Mouse (Mus musculus) midbrain, embryonic 11.5 days (tissue): Measurements from ENCODE around the gene Hnrnpdl. TPM values are rescaled to one million over a fixed set of nuclear protein-coding genes. Genes with fewer than 3 reads are reported as not detected.

Source experiments
- ATAC-seq: fragments of 200-750 bp; cut with Nextera tagmentation; 2 replicates; pipeline ENCODE4 v1.8.0; 2017; ENCODE audit warnings: moderate TSS enrichment, moderate library complexity; ENCODE audit not compliant: low FRiP score
- DNase-seq: peaks from one replicate; pipeline ENCODE4 v3.0.0; 2015; ENCODE audit warnings: low spot score; ENCODE audit errors: missing footprints
- H3K27ac ChIP-seq: fragments of 300-500 bp; sonication (generic); 2 replicates; pipeline ENCODE4 v1.5.1; 2014; ENCODE audit warnings: low read depth, low read length
- H3K27me3 ChIP-seq: fragments of 300-500 bp; sonication (generic); 2 replicates; pipeline ENCODE4 v1.6.1; 2014; ENCODE audit warnings: mild to moderate bottlenecking, low read length, moderate library complexity, mixed read lengths; ENCODE audit not compliant: control insufficient read depth, insufficient read depth
- H3K36me3 ChIP-seq: fragments of 300-500 bp; sonication (generic); 2 replicates; pipeline ENCODE4 v1.6.1; 2014; ENCODE audit warnings: mild to moderate bottlenecking, low read length, moderate library complexity, mixed read lengths; ENCODE audit not compliant: control insufficient read depth, insufficient read depth
- H3K4me1 ChIP-seq: fragments of 300-500 bp; sonication (generic); 2 replicates; pipeline ENCODE4 v1.6.1; 2014; ENCODE audit warnings: low read length; ENCODE audit not compliant: control insufficient read depth, insufficient read depth
- H3K4me2 ChIP-seq: fragments of 300-500 bp; sonication (generic); 2 replicates; pipeline ENCODE4 v1.6.1; 2014; ENCODE audit warnings: mild to moderate bottlenecking, moderate library complexity
- H3K4me3 ChIP-seq: fragments of 300-500 bp; sonication (generic); 2 replicates; pipeline ENCODE4 v1.5.1; 2014; ENCODE audit warnings: low read depth, low read length
- H3K9ac ChIP-seq: fragments of 300-500 bp; sonication (generic); 2 replicates; pipeline ENCODE4 v1.6.1; 2014; ENCODE audit warnings: low read length
- H3K9me3 ChIP-seq: fragments of 300-500 bp; sonication (generic); 2 replicates; pipeline ENCODE4 v1.6.1; 2016; ENCODE audit warnings: low read length; ENCODE audit not compliant: control insufficient read depth
- WGBS: fragments of 180-500 bp; shearing (Covaris S2); extraction: QIAGEN DNeasy Blood & Tissue Kit; methylation state at CpG from one replicate; pipeline ENCODE4 v1.1.7; 2014; 5-methylcytosine and 5-hydroxymethylcytosine counted together
- polyA plus RNA-seq: library from polyadenylated mRNA; unstranded; fragments of >200 nt; fragmentation: Nextera tagmentation; extraction: Ambion mirVana; gene quantifications from 2 replicates; pipeline ENCODE4 v1.2.1, GENCODE M21; 2014

The Hnrnpdl gene
- polyA plus RNA-seq, 1 experiment from 2014 or later: 289 TPM

GRCm38 (mm10) chr5:100052728-100053127 lies 13.3 kb upstream of the Hnrnpdl start:
- Histone ChIP-seq H3K4me1 (peaks cover 12% of the 10 kb centered on the region), H3K27me3 (no peaks in the 10 kb centered on the region), H3K4me3 (no peak overlapping the region), H3K9ac (no peak overlapping the region), H3K9me3 (no peaks in the 10 kb centered on the region), H3K4me2 (no peak overlapping the region), H3K27ac (no peak overlapping the region), H3K36me3 (no peaks in the 10 kb centered on the region)
- 85% methylated on average over 7 of the region's 7 CpGs for WGBS
- DNase-seq (no peak), ATAC-seq (no peak)

GRCm38 (mm10) chr5:100049904-100050303 lies 10.4 kb upstream of the Hnrnpdl start:
- Histone ChIP-seq H3K27me3 (no peaks in the 10 kb centered on the region), H3K4me2 (no peak overlapping the region), H3K4me1 (peaks cover 26% of the 10 kb centered on the region), H3K36me3 (no peaks in the 10 kb centered on the region), H3K27ac (no peak overlapping the region), H3K4me3 (no peak overlapping the region), H3K9ac (no peak overlapping the region), H3K9me3 (no peaks in the 10 kb centered on the region)
- DNase-seq (no peak), ATAC-seq (no peak)
- 92% methylated on average over 3 of the region's 3 CpGs for WGBS

GRCm38 (mm10) chr5:100047871-100048270 lies 8.4 kb upstream of the Hnrnpdl start:
- H3K27ac ChIP-seq: no peak overlapping the region
- DNase-seq: no peak

GRCm38 (mm10) chr5:100047143-100047640 lies 7.7 kb upstream of the Hnrnpdl start:
- ATAC-seq: no peak
- H3K27ac ChIP-seq: no peak overlapping the region
- WGBS: 46% methylated on average over 8 of the region's 8 CpGs
- no peak overlapping the region for H3K4me2 ChIP-seq
- no peaks in the 10 kb centered on the region; the same call in 1 of the 2 replicates for H3K36me3 ChIP-seq
- H3K4me3 ChIP-seq: no peak overlapping the region
- no peaks in the 10 kb centered on the region for H3K27me3 ChIP-seq
- H3K9ac ChIP-seq: 0 out of 2 replicates have a peak overlapping the region, but pooled peaks have one; percentile 9
- peak; percentile 79 for DNase-seq
- H3K4me1 ChIP-seq: peaks cover 26% of the 10 kb centered on the region
- no peaks in the 10 kb centered on the region for H3K9me3 ChIP-seq

More at GRCm38 (mm10) chr5:100047871-100048270, 8.4 kb upstream of the Hnrnpdl start:
- Histone ChIP-seq H3K4me1 (peaks cover 26% of the 10 kb centered on the region), H3K36me3 (no peaks in the 10 kb centered on the region), H3K4me2 (no peak overlapping the region), H3K4me3 (no peak overlapping the region), H3K27me3 (no peaks in the 10 kb centered on the region), H3K9me3 (no peaks in the 10 kb centered on the region), H3K9ac (no peak overlapping the region)
- 44% methylated on average over 7 of the region's 7 CpGs for WGBS
- no peak for ATAC-seq

GRCm38 (mm10) chr5:100046096-100046495 lies 6.6 kb upstream of the Hnrnpdl start:
- H3K9ac ChIP-seq: no peak overlapping the region
- WGBS: 74% methylated on average over 3 of the region's 3 CpGs
- H3K4me3 ChIP-seq: no peak overlapping the region
- no peaks in the 10 kb centered on the region for H3K9me3 ChIP-seq
- H3K27ac ChIP-seq: no peak overlapping the region
- H3K36me3 ChIP-seq: no peaks in the 10 kb centered on the region; the same call in 1 of the 2 replicates
- peaks cover 28% of the 10 kb centered on the region for H3K4me1 ChIP-seq
- H3K27me3 ChIP-seq: no peaks in the 10 kb centered on the region
- ATAC-seq (no peak), DNase-seq (peak; percentile 80)
- no peak overlapping the region for H3K4me2 ChIP-seq

GRCm38 (mm10) chr5:100044621-100045020 lies 5.2 kb upstream of the Hnrnpdl start:
- no peak for ATAC-seq
- Histone ChIP-seq H3K27me3 (no peaks in the 10 kb centered on the region), H3K4me2 (no peak overlapping the region), H3K4me1 (peaks cover 33% of the 10 kb centered on the region), H3K4me3 (no peak overlapping the region), H3K9ac (no peak overlapping the region), H3K36me3 (no peaks in the 10 kb centered on the region; the same call in 1 of the 2 replicates), H3K9me3 (no peaks in the 10 kb centered on the region), H3K27ac (no peak overlapping the region)
- peak; percentile 71 for DNase-seq
- WGBS: 83% methylated on average over 5 of the region's 5 CpGs

- Histone ChIP-seq H3K9ac (no peak overlapping the region), H3K4me1 (peaks cover 33% of the 10 kb centered on the region), H3K9me3 (no peaks in the 10 kb centered on the region), H3K4me3 (no peak overlapping the region), H3K36me3 (no peaks in the 10 kb centered on the region; the same call in 1 of the 2 replicates), H3K27me3 (no peaks in the 10 kb centered on the region), H3K4me2 (no peak overlapping the region), H3K27ac (no peak overlapping the region)
- DNase-seq (no peak), ATAC-seq (no peak)
- WGBS: 89% methylated on average over 4 of the region's 4 CpGs
These were observed 4.6 kb upstream of the Hnrnpdl start for GRCm38 (mm10) chr5:100044030-100044429.

GRCm38 (mm10) chr5:100043361-100043760 lies 3.9 kb upstream of the Hnrnpdl start:
- Histone ChIP-seq H3K27me3 (no peaks in the 10 kb centered on the region), H3K4me3 (no peak overlapping the region), H3K9ac (no peak overlapping the region), H3K4me1 (peaks cover 26% of the 10 kb centered on the region), H3K36me3 (no peaks in the 10 kb centered on the region; the same call in 1 of the 2 replicates), H3K27ac (no peak overlapping the region), H3K4me2 (no peak overlapping the region), H3K9me3 (no peaks in the 10 kb centered on the region)
- DNase-seq (no peak), ATAC-seq (no peak)
- 88% methylated on average over 5 of the region's 5 CpGs for WGBS

GRCm38 (mm10) chr5:100042467-100042866 lies 3.0 kb upstream of the Hnrnpdl start:
- H3K27me3 ChIP-seq: no peaks in the 10 kb centered on the region
- H3K4me3 ChIP-seq: no peak overlapping the region
- H3K9me3 ChIP-seq: no peaks in the 10 kb centered on the region
- no peak overlapping the region for H3K9ac ChIP-seq
- no peak for DNase-seq
- H3K4me1 ChIP-seq: peaks cover 18% of the 10 kb centered on the region
- no peak overlapping the region for H3K27ac ChIP-seq
- no peak for ATAC-seq
- WGBS: 92% methylated on average over 8 of the region's 8 CpGs
- no peak overlapping the region for H3K4me2 ChIP-seq
- H3K36me3 ChIP-seq: peaks cover under 1% of the 10 kb centered on the region; the same call in 1 of the 2 replicates
